Mouse (Mus musculus) brain, embryonic 14.5 days (tissue): ENCODE measurements around the gene Dedd2.

ENCODE experiments used
- CTCF ChIP-seq: fragments of 200-500 bp; IDR thresholded peaks from 2 replicates; pipeline ENCODE4 v1.5.1; 2012; ENCODE audit warnings: inconsistent platforms, mild to moderate bottlenecking, moderate library complexity, borderline replicate concordance; ENCODE audit not compliant: insufficient read depth, insufficient read length; ENCODE audit errors: extremely low read depth
- POLR2A ChIP-seq: fragments of 200-500 bp; IDR thresholded peaks from 2 replicates; pipeline ENCODE4 v1.6.1; 2012; ENCODE audit warnings: mild to moderate bottlenecking, inconsistent platforms, borderline replicate concordance; ENCODE audit not compliant: poor library complexity, insufficient read depth, insufficient read length, severe bottlenecking; ENCODE audit errors: extremely low read depth

DNA sequence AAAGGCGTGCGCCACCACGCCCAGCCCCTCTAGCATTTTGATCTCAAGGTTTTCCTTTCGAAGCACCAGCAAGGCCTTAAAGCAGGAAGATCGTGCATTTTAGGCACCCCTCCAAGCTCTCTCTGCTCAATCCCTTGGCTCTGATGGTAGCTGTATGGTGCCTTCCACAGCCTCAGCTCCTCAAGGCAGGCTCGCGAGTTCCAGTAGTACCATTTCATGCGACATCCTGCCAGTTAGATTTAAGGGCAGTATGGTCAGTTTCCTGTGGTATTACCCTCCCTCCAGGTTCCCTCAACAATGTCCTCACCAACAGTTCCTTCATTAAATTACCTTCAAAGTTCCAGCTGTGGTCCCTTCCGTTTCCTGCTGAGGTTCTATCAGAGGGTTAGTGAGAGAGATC is 24.3 kb downstream of the Dedd2 start:
- TF ChIP-seq CTCF (no peak), POLR2A (no peak)
